Mouse (Mus musculus) liver, embryonic 15.5 days (tissue): Measurements from ENCODE around the gene Col25a1. TPM values are rescaled to one million over a fixed set of nuclear protein-coding genes. Genes with fewer than 3 reads are reported as not detected.

Experiments used
- ATAC-seq: fragments of 200-750 bp; cut with Nextera tagmentation; 2 replicates; pipeline ENCODE4 v1.8.0; 2017; ENCODE audit warnings: moderate number of reproducible peaks, mild to moderate bottlenecking, moderate library complexity; ENCODE audit not compliant: insufficient read depth
- H3K27ac ChIP-seq: fragments of 300-500 bp; sonication (generic); replicated peaks from 2 replicates; pipeline ENCODE4 v1.5.1; 2015; ENCODE audit warnings: mild to moderate bottlenecking, inconsistent platforms
- H3K27me3 ChIP-seq: fragments of 300-500 bp; sonication (generic); 2 replicates; pipeline ENCODE4 v1.6.1; 2015; ENCODE audit warnings: mild to moderate bottlenecking, inconsistent platforms
- H3K36me3 ChIP-seq: fragments of 300-500 bp; sonication (generic); replicated peaks from 2 replicates; pipeline ENCODE4 v1.6.1; 2015; ENCODE audit warnings: moderate library complexity, mild to moderate bottlenecking, inconsistent platforms
- H3K4me1 ChIP-seq: fragments of 300-500 bp; sonication (generic); replicated peaks from 2 replicates; pipeline ENCODE4 v1.6.1; 2015; ENCODE audit warnings: inconsistent platforms
- H3K4me2 ChIP-seq: fragments of 300-500 bp; sonication (generic); 2 replicates; pipeline ENCODE4 v1.6.1; 2015; ENCODE audit warnings: moderate library complexity, mild to moderate bottlenecking, inconsistent platforms
- H3K4me3 ChIP-seq: fragments of 300-500 bp; sonication (generic); replicated peaks from 2 replicates; pipeline ENCODE4 v1.5.1; 2015; ENCODE audit warnings: mild to moderate bottlenecking, inconsistent platforms
- H3K9ac ChIP-seq: fragments of 300-500 bp; sonication (generic); 2 replicates; pipeline ENCODE4 v1.6.1; 2015; ENCODE audit warnings: moderate library complexity, mild to moderate bottlenecking, inconsistent platforms
- H3K9me3 ChIP-seq: fragments of 300-500 bp; sonication (generic); replicated peaks from 2 replicates; pipeline ENCODE4 v1.6.1; 2016; ENCODE audit warnings: inconsistent platforms
- WGBS: fragments of 180-500 bp; shearing (Covaris S2); methylation state at CpG from one replicate; pipeline ENCODE4 v1.1.7; 2015; ENCODE audit warnings: mixed read lengths; ENCODE audit not compliant: insufficient replicate concordance; 5-methylcytosine and 5-hydroxymethylcytosine counted together
- polyA plus RNA-seq: library from polyadenylated mRNA; unstranded; fragments of >200 nt; fragmentation: Nextera tagmentation; extraction: Ambion mirVana; gene quantifications from 2 replicates; pipeline ENCODE4 v1.2.1, GENCODE M21; 2015

Gene Col25a1
- polyA plus RNA-seq, 1 experiment from 2014 or later = 0.79 TPM

- Histone ChIP-seq H3K27me3 (no peaks in the 10 kb centered on the region), H3K9ac (no peak overlapping the region), H3K4me3 (no peak overlapping the region), H3K36me3 (no peaks in the 10 kb centered on the region), H3K9me3 (no peaks in the 10 kb centered on the region), H3K4me2 (no peak overlapping the region), H3K4me1 (no peaks in the 10 kb centered on the region), H3K27ac (no peak overlapping the region)
- ATAC-seq = no peak
Observed at GRCm38 (mm10) chr3:130216141-130216540, 84.8 kb downstream of the Col25a1 start.

- H3K27ac ChIP-seq = no peak overlapping the region
- H3K9ac ChIP-seq = no peak overlapping the region
- no peak overlapping the region for H3K4me3 ChIP-seq
- no peaks in the 10 kb centered on the region for H3K27me3 ChIP-seq
- 76% methylated on average over 3 of the region's 3 CpGs for WGBS
- H3K36me3 ChIP-seq = no peaks in the 10 kb centered on the region
- no peak for ATAC-seq
- H3K4me1 ChIP-seq = no peaks in the 10 kb centered on the region
- H3K9me3 ChIP-seq = no peaks in the 10 kb centered on the region
- no peak overlapping the region for H3K4me2 ChIP-seq
Observed at GRCm38 (mm10) chr3:130216646-130217045, 85.3 kb downstream of the Col25a1 start.

GRCm38 (mm10) chr3:130217705-130218104, 86.4 kb downstream of the Col25a1 start:
- Histone ChIP-seq H3K27ac (no peak overlapping the region), H3K4me2 (no peak overlapping the region), H3K9ac (no peak overlapping the region), H3K27me3 (no peaks in the 10 kb centered on the region), H3K36me3 (no peaks in the 10 kb centered on the region), H3K9me3 (no peaks in the 10 kb centered on the region), H3K4me1 (no peaks in the 10 kb centered on the region), H3K4me3 (no peak overlapping the region)
- no peak for ATAC-seq
- WGBS = 56% methylated on average over 2 of the region's 2 CpGs

- H3K4me2 ChIP-seq = no peak overlapping the region
- no peak overlapping the region for H3K9ac ChIP-seq
- H3K4me3 ChIP-seq = no peak overlapping the region
- H3K27me3 ChIP-seq = no peaks in the 10 kb centered on the region
- H3K9me3 ChIP-seq = no peaks in the 10 kb centered on the region
- no peak overlapping the region for H3K27ac ChIP-seq
- no peaks in the 10 kb centered on the region for H3K36me3 ChIP-seq
- WGBS = 37% methylated on average over 5 of the region's 5 CpGs
- no peaks in the 10 kb centered on the region for H3K4me1 ChIP-seq
- no peak for ATAC-seq
Observed at GRCm38 (mm10) chr3:130218232-130218728, 87.0 kb downstream of the Col25a1 start.

GRCm38 (mm10) chr3:130220811-130221210, 89.5 kb downstream of the Col25a1 start:
- no peaks in the 10 kb centered on the region for H3K36me3 ChIP-seq
- H3K4me3 ChIP-seq = no peak overlapping the region
- H3K4me1 ChIP-seq = no peaks in the 10 kb centered on the region
- WGBS = 74% methylated on average over 3 of the region's 3 CpGs
- H3K9me3 ChIP-seq = no peaks in the 10 kb centered on the region
- H3K9ac ChIP-seq = no peak overlapping the region
- no peak overlapping the region for H3K4me2 ChIP-seq
- ATAC-seq = no peak
- no peak overlapping the region for H3K27ac ChIP-seq
- H3K27me3 ChIP-seq = no peaks in the 10 kb centered on the region

- Histone ChIP-seq H3K9ac (no peak overlapping the region), H3K4me3 (no peak overlapping the region), H3K36me3 (no peaks in the 10 kb centered on the region), H3K4me2 (no peak overlapping the region), H3K27ac (no peak overlapping the region), H3K4me1 (no peaks in the 10 kb centered on the region), H3K27me3 (no peaks in the 10 kb centered on the region), H3K9me3 (no peaks in the 10 kb centered on the region)
- no peak for ATAC-seq
- 68% methylated on average over 9 of the region's 9 CpGs for WGBS
Observed at GRCm38 (mm10) chr3:130228186-130228585, 96.9 kb downstream of the Col25a1 start.

- no peak overlapping the region for H3K9ac ChIP-seq
- ATAC-seq = no peak
- no peaks in the 10 kb centered on the region for H3K27me3 ChIP-seq
- 71% methylated on average over 7 of the region's 7 CpGs for WGBS
- no peak overlapping the region for H3K4me2 ChIP-seq
- no peaks in the 10 kb centered on the region for H3K4me1 ChIP-seq
- no peaks in the 10 kb centered on the region for H3K36me3 ChIP-seq
- no peak overlapping the region for H3K4me3 ChIP-seq
- H3K9me3 ChIP-seq = no peaks in the 10 kb centered on the region
- H3K27ac ChIP-seq = no peak overlapping the region
Observed at GRCm38 (mm10) chr3:130232944-130233343, 101.6 kb downstream of the Col25a1 start.

GRCm38 (mm10) chr3:130235233-130235632, 103.9 kb downstream of the Col25a1 start:
- no peak for ATAC-seq
- no peak overlapping the region for H3K4me2 ChIP-seq
- no peak overlapping the region for H3K27ac ChIP-seq
- H3K36me3 ChIP-seq = no peaks in the 10 kb centered on the region
- no peaks in the 10 kb centered on the region for H3K9me3 ChIP-seq
- H3K4me3 ChIP-seq = no peak overlapping the region
- WGBS = 50% methylated on average over 1 of the region's 1 CpGs
- no peak overlapping the region for H3K9ac ChIP-seq
- no peaks in the 10 kb centered on the region for H3K27me3 ChIP-seq
- no peaks in the 10 kb centered on the region for H3K4me1 ChIP-seq

GRCm38 (mm10) chr3:130236129-130236528, 104.8 kb downstream of the Col25a1 start:
- Histone ChIP-seq H3K36me3 (no peaks in the 10 kb centered on the region), H3K9me3 (no peaks in the 10 kb centered on the region), H3K4me2 (no peak overlapping the region), H3K27me3 (no peaks in the 10 kb centered on the region), H3K4me1 (no peaks in the 10 kb centered on the region), H3K4me3 (no peak overlapping the region), H3K9ac (no peak overlapping the region), H3K27ac (no peak overlapping the region)
- WGBS = 66% methylated on average over 7 of the region's 7 CpGs
- no peak for ATAC-seq

GRCm38 (mm10) chr3:130237852-130238251, 106.6 kb downstream of the Col25a1 start:
- 8% methylated on average over 1 of the region's 1 CpGs for WGBS
- H3K9me3 ChIP-seq = no peaks in the 10 kb centered on the region
- no peak overlapping the region for H3K27ac ChIP-seq
- no peaks in the 10 kb centered on the region for H3K27me3 ChIP-seq
- H3K4me1 ChIP-seq = no peaks in the 10 kb centered on the region
- no peak for ATAC-seq
- H3K4me2 ChIP-seq = no peak overlapping the region
- H3K36me3 ChIP-seq = no peaks in the 10 kb centered on the region
- H3K4me3 ChIP-seq = no peak overlapping the region
- H3K9ac ChIP-seq = no peak overlapping the region

- H3K36me3 ChIP-seq = no peaks in the 10 kb centered on the region
- no peak overlapping the region for H3K9ac ChIP-seq
- ATAC-seq = no peak
- WGBS = 28% methylated on average over 4 of the region's 4 CpGs
- no peaks in the 10 kb centered on the region for H3K27me3 ChIP-seq
- no peak overlapping the region for H3K4me3 ChIP-seq
- no peak overlapping the region for H3K4me2 ChIP-seq
- H3K4me1 ChIP-seq = no peaks in the 10 kb centered on the region
- H3K27ac ChIP-seq = no peak overlapping the region
- no peaks in the 10 kb centered on the region for H3K9me3 ChIP-seq
Observed at GRCm38 (mm10) chr3:130241924-130242323, 110.6 kb downstream of the Col25a1 start.

- H3K9me3 ChIP-seq = no peaks in the 10 kb centered on the region
- H3K4me3 ChIP-seq = no peak overlapping the region
- no peak for ATAC-seq
- H3K27me3 ChIP-seq = no peaks in the 10 kb centered on the region
- no peak overlapping the region for H3K27ac ChIP-seq
- no peaks in the 10 kb centered on the region for H3K4me1 ChIP-seq
- H3K36me3 ChIP-seq = no peaks in the 10 kb centered on the region
- no peak overlapping the region for H3K9ac ChIP-seq
- no peak overlapping the region for H3K4me2 ChIP-seq
- 46% methylated on average over 8 of the region's 8 CpGs for WGBS
Observed at GRCm38 (mm10) chr3:130242647-130243296, 111.5 kb downstream of the Col25a1 start.
